Mouse (Mus musculus) myocyte (in vitro differentiated cells): Measurements from ENCODE around the gene Sycp2l. TPM values are rescaled to one million over a fixed set of nuclear protein-coding genes. Genes with fewer than 3 reads are reported as not detected.

Experiments used
- H3K27me3 ChIP-seq: one replicate; pipeline ENCODE4 v1.6.1; 2011; ENCODE audit not compliant: control insufficient read depth, insufficient read depth, insufficient read length
- H3K36me3 ChIP-seq: one replicate; pipeline ENCODE4 v1.6.1; 2011; ENCODE audit not compliant: control insufficient read depth, insufficient read depth
- H3K4me2 ChIP-seq: one replicate; pipeline ENCODE4 v1.6.1; 2011; ENCODE audit warnings: low read depth, control low read depth
- H3K4me3 ChIP-seq: one replicate; pipeline ENCODE4 v1.5.1; 2011; ENCODE audit warnings: mild to moderate bottlenecking, control low read depth, moderate library complexity
- H3K79me2 ChIP-seq: one replicate; pipeline ENCODE4 v1.6.1; 2011; ENCODE audit not compliant: control insufficient read depth, insufficient read depth
- H3ac ChIP-seq: one replicate; pipeline ENCODE4 v1.6.1; 2011; ENCODE audit not compliant: control insufficient read depth, insufficient read length
- CEBPB ChIP-seq: IDR thresholded peaks from 2 replicates; pipeline ENCODE4 v1.6.1; 2011; ENCODE audit warnings: mild to moderate bottlenecking, moderate library complexity; ENCODE audit not compliant: poor library complexity, insufficient read depth, severe bottlenecking
- E2F4 ChIP-seq: IDR thresholded peaks from one replicate; pipeline ENCODE4 v1.6.1; 2011; ENCODE audit warnings: mild to moderate bottlenecking, control low read depth, moderate library complexity; ENCODE audit not compliant: insufficient read depth
- MAX ChIP-seq: IDR thresholded peaks from one replicate; pipeline ENCODE4 v1.6.1; 2011; ENCODE audit warnings: low read depth, mild to moderate bottlenecking, control low read depth
- MYOD1 ChIP-seq, 3 experiments: IDR thresholded peaks; one replicate each; pipeline ENCODE4 v1.6.1; 2011; ENCODE audit warnings: control low read depth in 2 of 3, low read depth in 2 of 3, mild to moderate bottlenecking in 2 of 3, moderate library complexity in 1 of 3; ENCODE audit not compliant: insufficient read length in 2 of 3, control insufficient read depth in 1 of 3
- MYOG ChIP-seq, 3 experiments: IDR thresholded peaks; one replicate each; pipeline ENCODE4 v1.6.1; 2011; ENCODE audit warnings: control low read depth in 2 of 3, low read depth in 2 of 3, mild to moderate bottlenecking in 2 of 3; ENCODE audit not compliant: insufficient read length in 2 of 3, control insufficient read depth in 1 of 3, insufficient read depth in 1 of 3
- POLR2A ChIP-seq: IDR thresholded peaks from one replicate; pipeline ENCODE4 v1.6.1; 2011; ENCODE audit warnings: low read depth, mild to moderate bottlenecking, control low read depth, moderate library complexity; ENCODE audit not compliant: insufficient read length
- POLR2AphosphoS2 ChIP-seq: IDR thresholded peaks from one replicate; pipeline ENCODE4 v1.6.1; 2011; ENCODE audit warnings: low read depth, control low read depth; ENCODE audit not compliant: insufficient read length
- REST ChIP-seq: IDR thresholded peaks from one replicate; pipeline ENCODE4 v1.6.1; 2011; ENCODE audit warnings: mild to moderate bottlenecking, control low read depth, moderate library complexity; ENCODE audit not compliant: insufficient read depth, insufficient read length
- SRF ChIP-seq: IDR thresholded peaks from one replicate; pipeline ENCODE4 v1.6.1; 2011; ENCODE audit warnings: low read depth; ENCODE audit not compliant: control insufficient read depth, insufficient read length
- TCF12 ChIP-seq: IDR thresholded peaks from one replicate; pipeline ENCODE4 v1.6.1; 2011; ENCODE audit warnings: mild to moderate bottlenecking, control low read depth; ENCODE audit not compliant: poor library complexity, insufficient read depth, severe bottlenecking
- TCF3 ChIP-seq: IDR thresholded peaks from one replicate; pipeline ENCODE4 v1.6.1; 2011; ENCODE audit warnings: low read depth, control low read depth; ENCODE audit not compliant: insufficient read length
- USF1 ChIP-seq: IDR thresholded peaks from one replicate; pipeline ENCODE4 v1.6.1; 2011; ENCODE audit warnings: low read depth, mild to moderate bottlenecking, control low read depth, moderate library complexity
- polyA plus RNA-seq: library from polyadenylated mRNA; unstranded; fragments of >200 nt; fragmentation: generic; extraction: Trizol; gene quantifications from one replicate; pipeline ENCODE4 v1.2.1, GENCODE M21; 2012; ENCODE audit warnings: missing spikeins

The Sycp2l gene
- polyA plus RNA-seq, 1 experiment: not detected

- Histone ChIP-seq H3K4me3 (no peak within 1 kb of the TSS), H3K4me2 (no peak within 1 kb of the TSS), H3ac (no peak within 1 kb of the TSS), H3K79me2 (no peaks in the 10 kb centered on the region), H3K27me3 (peaks cover 39% of the 10 kb centered on the region), H3K36me3 (no peaks in the 10 kb centered on the region)
- TF ChIP-seq MYOD1 (IDR thresholded peaks at IDR 0.05; ENCODE audit: control insufficient read depth in 1 of 3, insufficient read length in 2 of 3, low read depth in 2 of 3): no peak
- no peak for TF ChIP-seq USF1
- TF ChIP-seq SRF: no peak
- no peak for TF ChIP-seq TCF12
- no peak for TF ChIP-seq CEBPB
These were observed 3.2 kb upstream of the Sycp2l start, which contains the start of gene Gcm2 for GRCm38 (mm10) chr13:41110935-41111334. TSS of gene Gcm2 (minus strand) at chr13:41111035.

GRCm38 (mm10) chr13:41119152-41119945 is 5.2 kb downstream of the Sycp2l start:
- Histone ChIP-seq H3K79me2 (no peaks in the 10 kb centered on the region), H3K4me2 (no peak overlapping the region), H3K4me3 (no peak overlapping the region), H3K27me3 (peaks cover 12% of the 10 kb centered on the region), H3ac (no peak overlapping the region), H3K36me3 (no peaks in the 10 kb centered on the region)
- TF ChIP-seq TCF12 (no peak), POLR2AphosphoS2 (no peak), USF1 (no peak), MAX (no peak), CEBPB (no peak), MYOD1 (IDR thresholded peaks at IDR 0.05; ENCODE audit: control insufficient read depth in 1 of 3, insufficient read length in 2 of 3, low read depth in 2 of 3) (no peak), MYOG (IDR thresholded peaks at IDR 0.05; ENCODE audit: control insufficient read depth in 1 of 3, insufficient read depth in 1 of 3, insufficient read length in 2 of 3, low read depth in 2 of 3) (no peak), SRF (no peak), POLR2A (no peak), E2F4 (no peak)

- H3K4me2 ChIP-seq: no peak overlapping the region
- no peaks in the 10 kb centered on the region for H3K36me3 ChIP-seq
- no peak overlapping the region for H3ac ChIP-seq
- no peak overlapping the region for H3K4me3 ChIP-seq
- peaks cover 16% of the 10 kb centered on the region for H3K27me3 ChIP-seq
- no peaks in the 10 kb centered on the region for H3K79me2 ChIP-seq
- no peak for TF ChIP-seq REST
- no peak for TF ChIP-seq TCF3
- TF ChIP-seq POLR2A: no peak
- TF ChIP-seq USF1: no peak
- no peak for TF ChIP-seq SRF
- no peak for TF ChIP-seq CEBPB
- no peak for TF ChIP-seq TCF12
- TF ChIP-seq POLR2AphosphoS2: no peak
- TF ChIP-seq MYOG (IDR thresholded peaks at IDR 0.05; ENCODE audit: control insufficient read depth in 1 of 3, insufficient read depth in 1 of 3, insufficient read length in 2 of 3, low read depth in 2 of 3): no peak
- no peak for TF ChIP-seq MYOD1 (IDR thresholded peaks at IDR 0.05; ENCODE audit: control insufficient read depth in 1 of 3, insufficient read length in 2 of 3, low read depth in 2 of 3)
- TF ChIP-seq MAX: no peak
- TF ChIP-seq E2F4: no peak
These were observed 9.6 kb downstream of the Sycp2l start for GRCm38 (mm10) chr13:41123666-41124225.

GRCm38 (mm10) chr13:41128326-41128725 is 14.2 kb downstream of the Sycp2l start:
- no peak overlapping the region for H3ac ChIP-seq
- no peaks in the 10 kb centered on the region for H3K79me2 ChIP-seq
- TF ChIP-seq MYOD1 (IDR thresholded peaks at IDR 0.05; ENCODE audit: control insufficient read depth in 1 of 3, insufficient read length in 2 of 3, low read depth in 2 of 3) (no peak), POLR2A (no peak), MAX (no peak), POLR2AphosphoS2 (no peak)
- no peaks in the 10 kb centered on the region for H3K36me3 ChIP-seq
- no peak overlapping the region for H3K4me3 ChIP-seq
- H3K27me3 ChIP-seq: peaks cover 11% of the 10 kb centered on the region
- no peak overlapping the region for H3K4me2 ChIP-seq

GRCm38 (mm10) chr13:41129061-41129460 is 15.0 kb downstream of the Sycp2l start:
- H3K79me2 ChIP-seq: no peaks in the 10 kb centered on the region
- no peak for TF ChIP-seq POLR2AphosphoS2
- TF ChIP-seq REST: no peak
- TF ChIP-seq CEBPB: no peak
- TF ChIP-seq MYOG (IDR thresholded peaks at IDR 0.05; ENCODE audit: control insufficient read depth in 1 of 3, insufficient read depth in 1 of 3, insufficient read length in 2 of 3, low read depth in 2 of 3): no peak
- TF ChIP-seq SRF: no peak
- no peak for TF ChIP-seq USF1
- no peak for TF ChIP-seq MYOD1 (IDR thresholded peaks at IDR 0.05; ENCODE audit: control insufficient read depth in 1 of 3, insufficient read length in 2 of 3, low read depth in 2 of 3)
- TF ChIP-seq POLR2A: no peak
- TF ChIP-seq TCF3: no peak
- TF ChIP-seq MAX: no peak
- no peak for TF ChIP-seq E2F4
- no peak for TF ChIP-seq TCF12
- no peak overlapping the region for H3ac ChIP-seq
- peaks cover 11% of the 10 kb centered on the region for H3K27me3 ChIP-seq
- H3K36me3 ChIP-seq: no peaks in the 10 kb centered on the region
- no peak overlapping the region for H3K4me2 ChIP-seq
- no peak overlapping the region for H3K4me3 ChIP-seq
